Mouse (Mus musculus) thymus, adult 2 months (tissue): ENCODE data around the gene Pcyt1a.

ENCODE experiments used
- CTCF ChIP-seq: fragments of 200-500 bp; IDR thresholded peaks from 2 replicates; pipeline ENCODE4 v1.5.1; 2012; ENCODE audit warnings: mild to moderate bottlenecking, control low read depth, low read length, moderate library complexity, borderline replicate concordance; ENCODE audit not compliant: control insufficient read depth, poor library complexity, insufficient read depth; ENCODE audit errors: extremely low read depth
- POLR2A ChIP-seq: fragments of 200-500 bp; IDR thresholded peaks from 2 replicates; pipeline ENCODE4 v1.6.1; 2012; ENCODE audit warnings: mild to moderate bottlenecking, low read length, control low read depth, moderate library complexity; ENCODE audit not compliant: control insufficient read depth, poor library complexity, insufficient read depth; ENCODE audit errors: extremely low read depth

- TF ChIP-seq POLR2A (no peak), CTCF (no peak)
These were observed 47.8 kb upstream of the Pcyt1a start for GRCm38 (mm10) chr16:32382901-32383300.
